Mouse (Mus musculus) liver, adult 2 months (tissue): Measurements from ENCODE around the gene 1700028J19Rik.

ENCODE experiments used
- CTCF ChIP-seq: fragments of 200-500 bp; IDR thresholded peaks from 2 replicates; pipeline ENCODE4 v1.5.1; 2011; ENCODE audit warnings: low read depth, low read length, control low read depth
- POLR2A ChIP-seq: fragments of 200-500 bp; IDR thresholded peaks from 2 replicates; pipeline ENCODE4 v1.6.1; 2011; ENCODE audit warnings: low read length, control low read depth; ENCODE audit not compliant: insufficient read depth; ENCODE audit errors: extremely low read depth

DNA sequence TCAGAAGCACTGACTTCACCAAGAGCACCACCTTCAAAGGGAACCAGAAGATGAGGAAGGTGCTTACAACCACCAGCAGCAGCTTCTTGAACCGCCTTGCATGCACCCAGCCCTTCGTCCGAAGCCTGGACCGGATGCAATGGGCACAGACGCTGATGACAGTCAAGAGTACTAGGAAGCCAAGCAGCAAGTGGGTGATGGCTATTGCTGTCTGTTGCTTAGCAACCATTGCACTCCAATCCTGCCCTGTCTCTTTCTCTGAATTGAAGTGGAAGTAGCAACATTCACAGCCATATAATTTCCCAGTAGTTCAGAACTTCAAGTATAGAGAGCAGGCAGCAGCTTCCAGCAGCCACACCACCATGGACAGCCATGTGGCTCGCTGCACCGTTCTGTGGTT lies 35.1 kb upstream of the 1700028J19Rik start:
- TF ChIP-seq POLR2A (no peak), CTCF (no peak)
